Mouse (Mus musculus) left cerebral cortex, adult 18-20 months (tissue): ENCODE data around the gene Trim23. TPM values are rescaled to one million over a fixed set of nuclear protein-coding genes. Genes with fewer than 3 reads are reported as not detected.

Experiments
- DNase-seq, 2 experiments: peaks; one replicate each; pipeline ENCODE4 v3.0.0; 2021 to 2022; ENCODE audit warnings: low spot score in 2 of 2, mixed read lengths in 1 of 2
- total RNA-seq, 2 experiments: library from RNA; stranded (reverse); gene quantifications; 2 replicates each; pipeline ENCODE4 v1.2.3; 2021

Trim23 gene
- total RNA-seq, 2 experiments from 2014 or later, result 59.1 to 61.1 TPM

DNA sequence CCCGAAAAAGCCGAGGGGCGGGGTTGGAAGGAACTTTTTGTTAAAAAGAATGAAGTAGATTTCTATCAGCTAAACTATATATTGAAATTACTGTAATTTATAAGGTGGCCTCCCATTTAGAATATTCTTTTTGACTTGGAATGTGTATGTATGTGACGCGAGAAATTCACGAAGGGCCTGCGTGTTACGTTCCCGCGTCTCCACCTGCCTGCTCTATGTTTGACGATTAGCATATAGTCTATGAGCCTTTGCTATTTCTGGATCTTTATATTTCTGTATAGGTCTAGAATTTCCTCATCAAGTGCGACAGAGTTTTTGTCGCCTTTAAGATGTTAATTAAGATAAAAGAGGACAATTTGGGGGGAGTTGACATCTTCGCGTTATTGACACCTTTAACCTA, 50.6 kb downstream of the Trim23 start:
- no peak for DNase-seq

Other genes starting within 250 kb of the Trim23 start
- 10 to 100 TPM; 23.9 to 26.5 TPM for gene Nln, start 69.2 kb upstream of the Trim23 start, total RNA-seq
- 100 to 1,000 TPM; 144 to 147 TPM for gene Sgtb, start 69.1 kb upstream of the Trim23 start, total RNA-seq
- 10 to 100 TPM; 53.5 to 56.0 TPM for gene Trappc13, start 328 bp upstream of the Trim23 start, total RNA-seq
- gene Cenpk, start 49.8 kb downstream of the Trim23 start, total RNA-seq, result 1 to 10 TPM; 1.1 to 1.3 TPM
- gene Ppwd1, start 50.0 kb downstream of the Trim23 start, total RNA-seq, result 10 to 100 TPM; 11.0 to 13.2 TPM
- gene Adamts6, start 109.0 kb downstream of the Trim23 start, total RNA-seq, result 1 to 10 TPM; 4.9 to 5.1 TPM